Mouse (Mus musculus) CH12.LX (cell line): ENCODE data around the gene Nrn1.

Experiments used
- CTCF ChIP-seq, 2 experiments: IDR thresholded peaks in 1 of 2; conservative IDR thresholded peaks in 1 of 2; 2 replicates each; pipeline ENCODE4 v1.5.1; 2011 to 2012; ENCODE audit warnings: low read depth in 2 of 2, low read length in 2 of 2, improper control_type of control experiment in 1 of 2, inconsistent platforms in 1 of 2, mild to moderate bottlenecking in 1 of 2, moderate library complexity in 1 of 2
- E2F4 ChIP-seq: IDR thresholded peaks from 2 replicates; pipeline ENCODE4 v1.6.1; 2011; ENCODE audit warnings: low read depth, low read length, improper control_type of control experiment; ENCODE audit not compliant: insufficient replicate concordance
- EP300 ChIP-seq: IDR thresholded peaks from 2 replicates; pipeline ENCODE4 v1.6.1; 2011; ENCODE audit warnings: low read length, improper control_type of control experiment
- GABPA ChIP-seq: IDR thresholded peaks from 2 replicates; pipeline ENCODE4 v1.6.1; 2012; ENCODE audit warnings: low read depth, low read length, improper control_type of control experiment, inconsistent platforms; ENCODE audit not compliant: insufficient replicate concordance
- MAX ChIP-seq: IDR thresholded peaks from 2 replicates; pipeline ENCODE4 v1.6.1; 2011; ENCODE audit warnings: low read length, improper control_type of control experiment
- MEF2A ChIP-seq: IDR thresholded peaks from 2 replicates; pipeline ENCODE4 v1.6.1; 2014; ENCODE audit warnings: low read depth, mild to moderate bottlenecking, inconsistent platforms, low read length, improper control_type of control experiment, borderline replicate concordance
- NELFE ChIP-seq: IDR thresholded peaks from 2 replicates; pipeline ENCODE4 v1.6.1; 2011; ENCODE audit warnings: low read depth, low read length, improper control_type of control experiment
- NRF1 ChIP-seq: IDR thresholded peaks from 2 replicates; pipeline ENCODE4 v1.6.1; 2014; ENCODE audit warnings: low read depth, mild to moderate bottlenecking, inconsistent platforms, low read length, improper control_type of control experiment, moderate library complexity
- POLR2A ChIP-seq: IDR thresholded peaks from 2 replicates; pipeline ENCODE4 v1.6.1; 2011; ENCODE audit warnings: low read depth, mild to moderate bottlenecking, improper control_type of control experiment, low read length
- TBP ChIP-seq: conservative IDR thresholded peaks from 2 replicates; pipeline ENCODE4 v1.6.1; 2011; ENCODE audit warnings: low read depth, low read length, improper control_type of control experiment
- TCF12 ChIP-seq: IDR thresholded peaks from 2 replicates; pipeline ENCODE4 v1.6.1; 2014; ENCODE audit warnings: low read depth, mild to moderate bottlenecking, inconsistent platforms, low read length, improper control_type of control experiment
- USF1 ChIP-seq: IDR thresholded peaks from 2 replicates; pipeline ENCODE4 v1.6.1; 2014; ENCODE audit warnings: low read depth, mild to moderate bottlenecking, inconsistent platforms, low read length, improper control_type of control experiment
- ZNF384 ChIP-seq: IDR thresholded peaks from 2 replicates; pipeline ENCODE4 v1.6.1; 2012; ENCODE audit warnings: low read depth, low read length, improper control_type of control experiment, inconsistent platforms

DNA sequence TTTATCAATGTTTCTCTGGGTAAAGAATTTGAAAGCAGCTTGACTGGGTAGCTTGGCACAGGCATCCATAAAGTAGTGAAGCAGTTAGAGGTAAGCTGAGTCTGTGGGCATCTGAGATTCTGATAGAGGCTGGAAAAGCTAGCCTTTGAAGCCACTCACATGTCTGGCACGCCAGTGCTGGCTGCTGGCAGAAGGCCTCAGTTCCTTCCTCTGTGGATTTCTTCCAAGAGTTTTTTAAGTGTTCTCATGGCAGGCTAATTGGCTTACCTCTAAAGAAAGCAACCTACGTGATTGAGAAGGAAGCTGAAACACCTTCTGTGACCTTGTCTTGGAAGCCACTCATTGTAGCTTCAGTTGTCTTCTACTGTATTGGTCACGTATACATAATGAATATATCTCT lies 17.6 kb downstream of the Nrn1 start:
- TF ChIP-seq GABPA (no peak), POLR2A (no peak), TBP (no peak), NELFE (no peak), E2F4 (no peak), TCF12 (no peak), MEF2A (no peak), NRF1 (no peak), CTCF (conservative IDR thresholded peaks at IDR 0.05 in 1 of 2, IDR thresholded peaks at IDR 0.05 in 1 of 2; ENCODE audit: low read depth in 2 of 2, low read length in 2 of 2) (no peak), USF1 (no peak), MAX (no peak), ZNF384 (no peak), EP300 (no peak)
